Comparison of ENCODE assay signal across 11 mouse cellular contexts in the genomic region with DNA sequence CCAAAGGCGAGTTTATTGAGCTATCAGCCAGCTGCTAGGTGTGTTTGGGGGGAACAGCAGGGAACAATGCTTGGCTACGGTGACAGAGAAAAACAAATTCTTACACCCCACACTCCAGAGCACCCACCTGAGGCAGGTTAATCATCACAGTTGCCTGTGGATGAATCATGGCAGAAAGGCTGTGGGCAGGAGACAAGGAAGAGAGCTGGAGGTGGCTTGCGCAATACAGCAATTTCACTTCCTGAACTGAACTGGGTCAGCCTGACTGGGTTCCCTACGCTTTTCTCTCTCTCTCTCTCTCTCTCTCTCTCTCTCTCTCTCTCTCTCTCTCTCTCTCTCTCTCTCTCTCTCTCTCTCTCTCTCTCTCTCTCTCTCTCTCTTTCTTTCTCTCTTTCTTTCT.
DNase-seq lines count a peak whose midpoint lies in the region; ATAC-seq and TF ChIP-seq lines count a peak whose summit lies in the region.
"Had no signal": no experiment of that assay in that cellular context is flagged by ENCODE, and none has a peak within 500 bp of the region (broad histone marks: within the 10 kb centered on the region; RNA-seq: fewer than 3 reads in every experiment).

No protein-coding gene starts in this region.

- H3K9me3 ChIP-seq in lung, embryonic 14.5 days (ENCODE audit: low read depth, low read length), result no peaks in the 10 kb centered on the region

- H3K4me2 ChIP-seq in lung, embryonic 14.5 days, result no peak overlapping the region
- H3K4me2 ChIP-seq: heart, embryonic 11.5 days had no signal

- no peak overlapping the region for H3K9ac ChIP-seq in lung, embryonic 14.5 days

- H3K4me1 ChIP-seq in lung, embryonic 14.5 days (ENCODE audit: insufficient read depth), result no peaks in the 10 kb centered on the region
- no peaks in the 10 kb centered on the region for H3K4me1 ChIP-seq in kidney, adult 2 months (ENCODE audit: control insufficient read depth, insufficient read depth, low read length)

- H3K4me3 ChIP-seq in lung, embryonic 14.5 days (ENCODE audit: low read depth, low read length), result no peak overlapping the region
- H3K4me3 ChIP-seq in kidney, adult 2 months (ENCODE audit: insufficient read depth, low read depth, low read length), result no peak overlapping the region

- no peak for ATAC-seq in lung, embryonic 14.5 days (ENCODE audit: insufficient read depth)

- H3K27ac ChIP-seq in lung, embryonic 14.5 days (ENCODE audit: low read depth), result no peak overlapping the region
- H3K27ac ChIP-seq in kidney, adult 2 months (ENCODE audit: insufficient read depth, low read depth, low read length), result no peak overlapping the region

- 77% methylated on average over 4 of the region's 4 CpGs for whole genome bisulfite sequencing in lung, embryonic 14.5 days
- WGBS in kidney, adult 2 months, result 72% methylated on average over 4 of the region's 4 CpGs

- TF ChIP-seq POLR2A in kidney, adult 2 months (IDR thresholded peaks at IDR 0.05; ENCODE audit: low read depth, low read length), result no peak

- peak; percentile 8 for DNase-seq in heart, adult 8-10 months (ENCODE audit: low spot score)
- DNase-seq in heart, adult 11 months, result no peak
- DNase-seq in urinary bladder, postnatal 25 days (ENCODE audit: low spot score), result peak; percentile 15
- DNase-seq in urinary bladder, postnatal 10 days (ENCODE audit: low spot score), result no peak
- peak; percentile 25 for DNase-seq in lung, embryonic 14.5 days
- DNase-seq in yolk sac, embryonic 10.5 days (ENCODE audit: low spot score), result peak; percentile 47
- no peak for DNase-seq in kidney, adult 2 months
- no peak for DNase-seq in thymus, postnatal 14 days
- DNase-seq: cerebellum, postnatal 10 days; layer of hippocampus, postnatal 36 days had no signal

- no peak for TF ChIP-seq CTCF in lung, embryonic 14.5 days (IDR thresholded peaks at IDR 0.05; ENCODE audit: low read depth)
- no peak for TF ChIP-seq CTCF in kidney, adult 2 months (conservative IDR thresholded peaks at IDR 0.05; ENCODE audit: insufficient read depth, insufficient read length, low read depth, low read length)

- no peaks in the 10 kb centered on the region for H3K36me3 ChIP-seq in lung, embryonic 14.5 days (ENCODE audit: insufficient read depth)
- H3K36me3 ChIP-seq in kidney, adult 2 months (ENCODE audit: control insufficient read depth, insufficient read depth, low read length), result no peaks in the 10 kb centered on the region

- H3K27me3 ChIP-seq in lung, embryonic 14.5 days (ENCODE audit: insufficient read depth, low read length), result no peaks in the 10 kb centered on the region
- no peaks in the 10 kb centered on the region for H3K27me3 ChIP-seq in kidney, adult 2 months (replicated peaks; ENCODE audit: control insufficient read depth, insufficient read depth, low read length)

Comparison
In these comparisons a context has a peak if more than half of its experiments do, and no peak if none do; other contexts are left out.
1. DNase-seq: peak in heart, adult 8-10 months (single experiment), urinary bladder, postnatal 25 days (single experiment), lung, embryonic 14.5 days (single experiment) and yolk sac, embryonic 10.5 days (single experiment); none in heart, adult 11 months (single experiment), urinary bladder, postnatal 10 days (single experiment), kidney, adult 2 months (single experiment) and thymus, postnatal 14 days (single experiment).